ENCODE assay signal across 19 mouse cellular contexts in the genomic region with DNA sequence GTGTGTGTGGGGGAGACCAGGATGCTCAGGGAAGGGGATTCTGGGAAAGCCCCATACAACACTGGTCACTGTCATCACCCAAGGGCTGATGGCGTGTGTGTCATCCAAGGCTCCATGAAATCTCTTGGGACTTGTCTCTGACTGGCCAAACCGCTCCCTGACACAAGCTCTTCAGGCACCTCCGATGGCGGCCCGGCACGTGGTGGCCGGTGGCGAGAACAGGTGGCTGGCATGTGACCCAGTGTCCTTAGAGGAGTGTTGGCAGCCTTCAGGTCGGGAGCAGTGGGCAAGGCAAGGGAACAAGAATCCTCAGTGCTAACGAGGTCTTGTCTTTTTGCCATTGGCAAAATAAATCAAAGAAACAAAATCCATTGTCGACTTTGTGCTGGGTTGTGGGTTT. TPM values are rescaled to one million over a fixed set of nuclear protein-coding genes. Genes with fewer than 3 reads are reported as not detected.
DNase-seq lines count a peak whose midpoint lies in the region; ATAC-seq and TF ChIP-seq lines count a peak whose summit lies in the region.
"Had no signal": no experiment of that assay in that cellular context is flagged by ENCODE, and none has a peak within 500 bp of the region (broad histone marks: within the 10 kb centered on the region; RNA-seq: fewer than 3 reads in every experiment).

No protein-coding gene starts in this region.

- TF ChIP-seq POLR2A in CH12.LX (IDR thresholded peaks at IDR 0.05; ENCODE audit: low read depth, low read length): no peak

- no peak overlapping the region for H3K4me3 ChIP-seq in forebrain, embryonic 13.5 days
- H3K4me3 ChIP-seq in forebrain, embryonic 15.5 days: no peak overlapping the region
- H3K4me3 ChIP-seq in hindbrain, postnatal 0 days (ENCODE audit: low read length): no peak overlapping the region
- no peak overlapping the region for H3K4me3 ChIP-seq in hindbrain, embryonic 11.5 days (ENCODE audit: low read depth, low read length)
- no peak overlapping the region for H3K4me3 ChIP-seq in CH12.LX (replicated peaks in 1 of 3; ENCODE audit: low read depth in 2 of 3, low read length in 2 of 3, poor library complexity in 1 of 3)
- no peak overlapping the region for H3K4me3 ChIP-seq in liver, embryonic 11.5 days (ENCODE audit: low read depth, low read length)
- H3K4me3 ChIP-seq: embryonic facial prominence, embryonic 10.5 days; heart, embryonic 13.5 days; hindbrain, embryonic 12.5 days had no signal

- in situ Hi-C loops in CH12.LX (cut with MboI; ENCODE audit: low pct_ligation_motif_present, low pct_unique_long_range_greater_than_20kb, low sequenced_read_pairs): no loop called here

- no peak overlapping the region for H3K4me2 ChIP-seq in forebrain, embryonic 13.5 days
- H3K4me2 ChIP-seq in forebrain, embryonic 15.5 days (replicated peaks): no peak overlapping the region
- no peak overlapping the region for H3K4me2 ChIP-seq in hindbrain, postnatal 0 days (ENCODE audit: low read depth, low read length)
- H3K4me2 ChIP-seq in hindbrain, embryonic 11.5 days (replicated peaks; ENCODE audit: low read depth, low read length): no peak overlapping the region
- H3K4me2 ChIP-seq in CH12.LX (ENCODE audit: insufficient read depth, low read depth, poor library complexity, severe bottlenecking): no peak overlapping the region
- no peak overlapping the region for H3K4me2 ChIP-seq in liver, embryonic 11.5 days
- H3K4me2 ChIP-seq: heart, embryonic 13.5 days; hindbrain, embryonic 12.5 days had no signal

- no peak overlapping the region for H3K9ac ChIP-seq in forebrain, embryonic 13.5 days
- H3K9ac ChIP-seq in forebrain, embryonic 15.5 days (replicated peaks): no peak overlapping the region
- H3K9ac ChIP-seq in hindbrain, postnatal 0 days (replicated peaks; ENCODE audit: low read length): no peak overlapping the region
- H3K9ac ChIP-seq in hindbrain, embryonic 11.5 days (ENCODE audit: low read depth, low read length): no peak overlapping the region
- no peak overlapping the region for H3K9ac ChIP-seq in CH12.LX (ENCODE audit: insufficient read depth, low read depth)
- H3K9ac ChIP-seq in liver, embryonic 11.5 days (ENCODE audit: low read depth, low read length): no peak overlapping the region
- H3K9ac ChIP-seq: heart, embryonic 13.5 days; hindbrain, embryonic 12.5 days had no signal

- H3K27ac ChIP-seq in forebrain, embryonic 13.5 days: peak overlapping the region; percentile 6; the same call in 1 of the 2 replicates
- H3K27ac ChIP-seq in forebrain, embryonic 15.5 days (replicated peaks): no peak overlapping the region
- no peak overlapping the region for H3K27ac ChIP-seq in hindbrain, postnatal 0 days
- no peak overlapping the region for H3K27ac ChIP-seq in hindbrain, embryonic 11.5 days (ENCODE audit: low read depth, low read length)
- H3K27ac ChIP-seq in CH12.LX (ENCODE audit: insufficient read depth, low read depth): peak overlapping the region; percentile 13
- H3K27ac ChIP-seq in liver, embryonic 11.5 days (ENCODE audit: low read depth, low read length): no peak overlapping the region
- H3K27ac ChIP-seq: embryonic facial prominence, embryonic 10.5 days; heart, embryonic 13.5 days; hindbrain, embryonic 12.5 days had no signal

- H3K9me3 ChIP-seq in forebrain, embryonic 13.5 days (replicated peaks): no peaks in the 10 kb centered on the region
- H3K9me3 ChIP-seq in forebrain, embryonic 15.5 days: no peaks in the 10 kb centered on the region
- H3K9me3 ChIP-seq in hindbrain, postnatal 0 days (ENCODE audit: low read length): no peaks in the 10 kb centered on the region
- H3K9me3 ChIP-seq in hindbrain, embryonic 11.5 days (ENCODE audit: control insufficient read depth, low read length): no peaks in the 10 kb centered on the region
- H3K9me3 ChIP-seq in CH12.LX (replicated peaks; ENCODE audit: low read length): no peaks in the 10 kb centered on the region
- no peaks in the 10 kb centered on the region for H3K9me3 ChIP-seq in liver, embryonic 11.5 days (ENCODE audit: control insufficient read depth, low read length)
- H3K9me3 ChIP-seq: embryonic facial prominence, embryonic 10.5 days; heart, embryonic 13.5 days; hindbrain, embryonic 12.5 days had no signal

- TF ChIP-seq RAD21 in CH12.LX (IDR thresholded peaks at IDR 0.05; ENCODE audit: low read depth, low read length): no peak

- no peaks in the 10 kb centered on the region for H3K27me3 ChIP-seq in forebrain, embryonic 13.5 days
- H3K27me3 ChIP-seq in forebrain, embryonic 15.5 days: no peaks in the 10 kb centered on the region
- H3K27me3 ChIP-seq in hindbrain, postnatal 0 days (ENCODE audit: insufficient read depth, low read length): no peaks in the 10 kb centered on the region
- no peaks in the 10 kb centered on the region for H3K27me3 ChIP-seq in hindbrain, embryonic 11.5 days (ENCODE audit: control insufficient read depth, insufficient read depth, low read length)
- H3K27me3 ChIP-seq in CH12.LX (replicated peaks): no peaks in the 10 kb centered on the region
- no peaks in the 10 kb centered on the region for H3K27me3 ChIP-seq in liver, embryonic 11.5 days (replicated peaks; ENCODE audit: control insufficient read depth, insufficient read depth, low read length)
- H3K27me3 ChIP-seq: heart, embryonic 13.5 days; hindbrain, embryonic 12.5 days had no signal

- no peak for ATAC-seq in forebrain, embryonic 13.5 days
- ATAC-seq in forebrain, embryonic 15.5 days (replicated peaks): no peak
- 0 out of 2 replicates have a peak, but pooled peaks have one; percentile 22 for ATAC-seq in hindbrain, postnatal 0 days
- ATAC-seq in hindbrain, embryonic 11.5 days (ENCODE audit: low FRiP score): no peak
- ATAC-seq in liver, embryonic 11.5 days (replicated peaks; ENCODE audit: low FRiP score): no peak
- ATAC-seq: forebrain, embryonic 16.5 days; hindbrain, embryonic 16.5 days had no signal

- whole genome bisulfite sequencing in forebrain, embryonic 13.5 days: 87% methylated on average over 11 of the region's 11 CpGs
- WGBS in forebrain, embryonic 15.5 days: 84% methylated on average over 11 of the region's 11 CpGs
- 87% methylated on average over 11 of the region's 11 CpGs for whole genome bisulfite sequencing in hindbrain, postnatal 0 days
- WGBS in hindbrain, embryonic 11.5 days: 88% methylated on average over 11 of the region's 11 CpGs
- WGBS in liver, embryonic 11.5 days: 86% methylated on average over 11 of the region's 11 CpGs

- H3K36me3 ChIP-seq in forebrain, embryonic 13.5 days (ENCODE audit: poor library complexity, severe bottlenecking): peaks cover 75% of the 10 kb centered on the region
- peaks cover 71% of the 10 kb centered on the region for H3K36me3 ChIP-seq in forebrain, embryonic 15.5 days
- peaks cover 50% of the 10 kb centered on the region for H3K36me3 ChIP-seq in hindbrain, postnatal 0 days (ENCODE audit: insufficient read depth, low read length)
- H3K36me3 ChIP-seq in hindbrain, embryonic 11.5 days (ENCODE audit: control insufficient read depth, insufficient read depth, low read length): peaks cover 20% of the 10 kb centered on the region
- peaks cover 29 to 36% of the 10 kb centered on the region in 2 experiments for H3K36me3 ChIP-seq in CH12.LX (replicated peaks in 1 of 2; ENCODE audit: control insufficient read depth in 1 of 2, insufficient read depth in 1 of 2, low read length in 1 of 2)
- peaks cover 19% of the 10 kb centered on the region; the same call in 1 of the 2 replicates for H3K36me3 ChIP-seq in liver, embryonic 11.5 days (ENCODE audit: control insufficient read depth, insufficient read depth, low read length)

- no peak for TF ChIP-seq EP300 in CH12.LX (IDR thresholded peaks at IDR 0.05; ENCODE audit: low read length)

- H3K79me2 ChIP-seq in CH12.LX (replicated peaks; ENCODE audit: control insufficient read depth, extremely low read depth, insufficient read depth, poor library complexity, severe bottlenecking): no peaks in the 10 kb centered on the region

- TF ChIP-seq CTCF in hindbrain, postnatal 0 days (IDR thresholded peaks at IDR 0.05; ENCODE audit: low read depth): no peak
- no peak for TF ChIP-seq CTCF in CH12.LX (conservative IDR thresholded peaks at IDR 0.05 in 1 of 2, IDR thresholded peaks at IDR 0.05 in 1 of 2; ENCODE audit: low read depth in 2 of 2, low read length in 2 of 2)

- no peaks in the 10 kb centered on the region for H3K4me1 ChIP-seq in forebrain, embryonic 13.5 days
- H3K4me1 ChIP-seq in forebrain, embryonic 15.5 days: no peaks in the 10 kb centered on the region
- H3K4me1 ChIP-seq in hindbrain, postnatal 0 days (ENCODE audit: insufficient read depth, low read length): no peaks in the 10 kb centered on the region
- H3K4me1 ChIP-seq in hindbrain, embryonic 11.5 days (replicated peaks; ENCODE audit: control insufficient read depth, insufficient read depth, low read length): no peaks in the 10 kb centered on the region
- peaks cover 23 to 38% of the 10 kb centered on the region in 2 experiments for H3K4me1 ChIP-seq in CH12.LX (ENCODE audit: control insufficient read depth in 1 of 2, insufficient read depth in 2 of 2)
- peaks cover 8% of the 10 kb centered on the region; the same call in 1 of the 2 replicates for H3K4me1 ChIP-seq in liver, embryonic 11.5 days (replicated peaks; ENCODE audit: control insufficient read depth, insufficient read depth, low read length)
- H3K4me1 ChIP-seq: embryonic facial prominence, embryonic 10.5 days; hindbrain, embryonic 12.5 days had no signal

- dilution Hi-C loops in CH12.LX (cut with MboI; ENCODE audit: extremely low pct_ligation_motif_present, extremely low pct_unique_long_range_greater_than_20kb, low sequenced_read_pairs): no loop called here

- no peak for DNase-seq in hindbrain, postnatal 0 days (ENCODE audit: low spot score)
- no peak for DNase-seq in hindbrain, embryonic 11.5 days (ENCODE audit: low spot score)
- DNase-seq in CH12.LX (ENCODE audit: extremely low read depth): peak; percentile 58
- peak; percentile 63 for DNase-seq in skeletal muscle tissue, adult 2 months (ENCODE audit: low read depth, low spot score)
- DNase-seq in liver, embryonic 11.5 days (ENCODE audit: low spot score): no peak
- DNase-seq in right cerebral cortex, postnatal 25 days: no peak
- DNase-seq: adrenal gland, adult 8-10 months; adrenal gland, postnatal 36 days; cerebellum, adult 9-10 months; heart, adult 11 months; heart, postnatal 36 days; kidney, adult 11 months had no signal

RNA-seq across cellular contexts. Expression of gene Tmem184b, which starts 15.3 kb away (rescaled TPM):
- polyA plus RNA-seq in forebrain, embryonic 13.5 days (2015; fragmentation: Nextera tagmentation; extraction: Ambion mirVana): 29.4 and 31.3 TPM in 2 replicates
- 37.5 and 40.8 TPM in 2 replicates for polyA plus RNA-seq in forebrain, embryonic 15.5 days (2015; fragmentation: Nextera tagmentation; extraction: Ambion mirVana)
- total RNA-seq in hindbrain, postnatal 0 days (2014; rRNA removed): 72.4 and 113 TPM in 2 replicates
- polyA plus RNA-seq in hindbrain, postnatal 0 days (2015; fragmentation: Nextera tagmentation; extraction: Ambion mirVana): 26.6 and 31.6 TPM in 2 replicates
- 32.7 and 33.5 TPM in 2 replicates for polyA plus RNA-seq in hindbrain, embryonic 11.5 days (2014; fragmentation: Nextera tagmentation; extraction: Ambion mirVana)
- total RNA-seq in CH12.LX (2012; rRNA removed) (18.9 and 21.1 TPM in 2 replicates), CH12.LX (2014; rRNA removed) (7.1 and 7.2 TPM in 2 replicates)
- 38.0 and 42.7 TPM in 2 replicates for polyA plus RNA-seq in CH12.LX (2012; ENCODE audit: insufficient read length, low read depth)
- polyA plus RNA-seq in liver, embryonic 11.5 days (2014; fragmentation: Nextera tagmentation; extraction: Ambion mirVana): 36.4 and 38.8 TPM in 2 replicates

RNA-seq across cellular contexts. Expression of gene Csnk1e, which starts 36.7 kb away (rescaled TPM):
- 200 and 208 TPM in 2 replicates for polyA plus RNA-seq in forebrain, embryonic 13.5 days (2015; fragmentation: Nextera tagmentation; extraction: Ambion mirVana)
- polyA plus RNA-seq in forebrain, embryonic 15.5 days (2015; fragmentation: Nextera tagmentation; extraction: Ambion mirVana): 316 and 323 TPM in 2 replicates
- total RNA-seq in hindbrain, postnatal 0 days (2014; rRNA removed): 323 and 374 TPM in 2 replicates
- 158 and 178 TPM in 2 replicates for polyA plus RNA-seq in hindbrain, postnatal 0 days (2015; fragmentation: Nextera tagmentation; extraction: Ambion mirVana)
- polyA plus RNA-seq in hindbrain, embryonic 11.5 days (2014; fragmentation: Nextera tagmentation; extraction: Ambion mirVana): 193 and 195 TPM in 2 replicates
- total RNA-seq in CH12.LX (2012; rRNA removed): 33.3 and 46.7 TPM in 2 replicates
- 10.4 and 12.2 TPM in 2 replicates for total RNA-seq in CH12.LX (2014; rRNA removed)
- polyA plus RNA-seq in CH12.LX (2012; ENCODE audit: insufficient read length, low read depth): 16.8 and 18.5 TPM in 2 replicates
- polyA plus RNA-seq in liver, embryonic 11.5 days (2014; fragmentation: Nextera tagmentation; extraction: Ambion mirVana): 39.2 and 42.5 TPM in 2 replicates

Comparison
In these comparisons a context has a peak if more than half of its experiments do, and no peak if none do; other contexts are left out.
1. H3K27ac ChIP-seq: peak in forebrain, embryonic 13.5 days (single experiment) and CH12.LX (single experiment); none in forebrain, embryonic 15.5 days (single experiment), hindbrain, postnatal 0 days (single experiment), hindbrain, embryonic 11.5 days (single experiment) and liver, embryonic 11.5 days (single experiment).
2. DNase-seq: peak in CH12.LX (single experiment) and skeletal muscle tissue, adult 2 months (single experiment); none in hindbrain, postnatal 0 days (single experiment), hindbrain, embryonic 11.5 days (single experiment), liver, embryonic 11.5 days (single experiment) and right cerebral cortex, postnatal 25 days (single experiment).